Mouse (Mus musculus) heart, embryonic 16.5 days (tissue): ENCODE results near the gene Dthd1. TPM values are rescaled to one million over a fixed set of nuclear protein-coding genes. Genes with fewer than 3 reads are reported as not detected.

Experiments used
- ATAC-seq: fragments of 200-750 bp; cut with Nextera tagmentation; replicated peaks from 2 replicates; pipeline ENCODE4 v1.8.0; 2017; ENCODE audit warnings: moderate number of reproducible peaks; ENCODE audit not compliant: insufficient read depth, low FRiP score; ENCODE audit errors: extremely low read depth
- H3K27ac ChIP-seq: fragments of 300-500 bp; sonication (generic); 2 replicates; pipeline ENCODE4 v1.5.1; 2014; ENCODE audit warnings: mild to moderate bottlenecking, low read length, control low read depth, moderate library complexity
- H3K27me3 ChIP-seq: fragments of 300-500 bp; sonication (generic); 2 replicates; pipeline ENCODE4 v1.6.1; 2014; ENCODE audit warnings: low read length, mixed read lengths; ENCODE audit not compliant: control insufficient read depth, insufficient read depth
- H3K36me3 ChIP-seq: fragments of 300-500 bp; sonication (generic); 2 replicates; pipeline ENCODE4 v1.6.1; 2014; ENCODE audit not compliant: control insufficient read depth, insufficient read depth
- H3K4me1 ChIP-seq: fragments of 300-500 bp; sonication (generic); 2 replicates; pipeline ENCODE4 v1.6.1; 2014; ENCODE audit warnings: low read length, mixed read lengths; ENCODE audit not compliant: control insufficient read depth, insufficient read depth
- H3K4me2 ChIP-seq: fragments of 300-500 bp; sonication (generic); 2 replicates; pipeline ENCODE4 v1.6.1; 2014; ENCODE audit warnings: low read depth, mild to moderate bottlenecking, control low read depth, low read length
- H3K4me3 ChIP-seq: fragments of 300-500 bp; sonication (generic); 2 replicates; pipeline ENCODE4 v1.5.1; 2014; ENCODE audit warnings: mild to moderate bottlenecking, control low read depth, low read length
- H3K9ac ChIP-seq: fragments of 300-500 bp; sonication (generic); 2 replicates; pipeline ENCODE4 v1.6.1; 2014; ENCODE audit warnings: low read length, control low read depth
- H3K9me3 ChIP-seq: fragments of 300-500 bp; sonication (generic); replicated peaks from 2 replicates; pipeline ENCODE4 v1.6.1; 2016; ENCODE audit warnings: low read length; ENCODE audit not compliant: control insufficient read depth
- WGBS: fragments of 180-500 bp; shearing (Covaris S2); extraction: QIAGEN DNeasy Blood & Tissue Kit; methylation state at CpG from one replicate; pipeline ENCODE4 v1.1.7; 2014; 5-methylcytosine and 5-hydroxymethylcytosine counted together
- polyA plus RNA-seq: library from polyadenylated mRNA; unstranded; fragments of >200 nt; fragmentation: Nextera tagmentation; extraction: Ambion mirVana; gene quantifications from 2 replicates; pipeline ENCODE4 v1.2.1, GENCODE M21; 2015

The Dthd1 gene
- polyA plus RNA-seq, 1 experiment from 2014 or later = 0.11 TPM

GRCm38 (mm10) chr5:62790921-62791564 lies 22.6 kb upstream of the Dthd1 start:
- Histone ChIP-seq H3K4me1 (no peaks in the 10 kb centered on the region), H3K27ac (no peak overlapping the region), H3K27me3 (no peaks in the 10 kb centered on the region), H3K4me2 (no peak overlapping the region), H3K4me3 (no peak overlapping the region), H3K9ac (no peak overlapping the region), H3K36me3 (no peaks in the 10 kb centered on the region), H3K9me3 (no peaks in the 10 kb centered on the region)
- 85% methylated on average over 5 of the region's 5 CpGs for WGBS
- ATAC-seq = no peak

GRCm38 (mm10) chr5:62792776-62793175 lies 20.8 kb upstream of the Dthd1 start:
- WGBS = 70% methylated on average over 1 of the region's 1 CpGs
- H3K9me3 ChIP-seq = no peaks in the 10 kb centered on the region
- H3K27me3 ChIP-seq = no peaks in the 10 kb centered on the region
- no peak overlapping the region for H3K4me3 ChIP-seq
- H3K36me3 ChIP-seq = no peaks in the 10 kb centered on the region
- H3K9ac ChIP-seq = no peak overlapping the region
- ATAC-seq = no peak
- no peaks in the 10 kb centered on the region for H3K4me1 ChIP-seq
- H3K4me2 ChIP-seq = no peak overlapping the region
- no peak overlapping the region for H3K27ac ChIP-seq

- no peaks in the 10 kb centered on the region for H3K36me3 ChIP-seq
- 49% methylated on average over 1 of the region's 1 CpGs for WGBS
Observed at GRCm38 (mm10) chr5:62814072-62814414, 420 bp downstream of the Dthd1 start.

GRCm38 (mm10) chr5:62815741-62816140 lies 2.1 kb downstream of the Dthd1 start:
- ATAC-seq = no peak
- 63% methylated on average over 1 of the region's 1 CpGs for WGBS
- no peak overlapping the region for H3K4me2 ChIP-seq

More at GRCm38 (mm10) chr5:62814072-62814414, 420 bp downstream of the Dthd1 start:
- Histone ChIP-seq H3K4me3 (no peak overlapping the region), H3K27ac (no peak overlapping the region), H3K4me1 (no peaks in the 10 kb centered on the region), H3K4me2 (no peak overlapping the region), H3K9ac (no peak overlapping the region), H3K9me3 (no peaks in the 10 kb centered on the region), H3K27me3 (no peaks in the 10 kb centered on the region)
- ATAC-seq = no peak

GRCm38 (mm10) chr5:62819567-62819966 lies 5.9 kb downstream of the Dthd1 start:
- ATAC-seq = no peak
- Histone ChIP-seq H3K9ac (no peak overlapping the region), H3K9me3 (no peaks in the 10 kb centered on the region), H3K4me2 (no peak overlapping the region), H3K27me3 (no peaks in the 10 kb centered on the region), H3K27ac (no peak overlapping the region), H3K4me1 (no peaks in the 10 kb centered on the region), H3K4me3 (no peak overlapping the region), H3K36me3 (no peaks in the 10 kb centered on the region)
- WGBS = 68% methylated on average over 2 of the region's 2 CpGs

More at GRCm38 (mm10) chr5:62815741-62816140, 2.1 kb downstream of the Dthd1 start:
- Histone ChIP-seq H3K27ac (no peak overlapping the region), H3K4me1 (no peaks in the 10 kb centered on the region), H3K9me3 (no peaks in the 10 kb centered on the region), H3K4me3 (no peak overlapping the region), H3K27me3 (no peaks in the 10 kb centered on the region), H3K9ac (no peak overlapping the region), H3K36me3 (no peaks in the 10 kb centered on the region)

GRCm38 (mm10) chr5:62820363-62821271 lies 7.0 kb downstream of the Dthd1 start:
- WGBS = 66% methylated on average over 8 of the region's 8 CpGs
- no peak overlapping the region for H3K27ac ChIP-seq
- H3K27me3 ChIP-seq = no peaks in the 10 kb centered on the region
- no peak overlapping the region for H3K4me3 ChIP-seq
- no peak overlapping the region for H3K4me2 ChIP-seq
- no peak for ATAC-seq
- H3K4me1 ChIP-seq = no peaks in the 10 kb centered on the region
- H3K9ac ChIP-seq = no peak overlapping the region
- H3K36me3 ChIP-seq = no peaks in the 10 kb centered on the region
- no peaks in the 10 kb centered on the region for H3K9me3 ChIP-seq

GRCm38 (mm10) chr5:62842955-62843730 lies 29.5 kb downstream of the Dthd1 start:
- 85% methylated on average over 3 of the region's 3 CpGs for WGBS
- H3K27ac ChIP-seq = no peak overlapping the region
- H3K4me2 ChIP-seq = no peak overlapping the region
- H3K4me3 ChIP-seq = no peak overlapping the region
- no peak for ATAC-seq
- no peaks in the 10 kb centered on the region for H3K4me1 ChIP-seq
- no peak overlapping the region for H3K9ac ChIP-seq
- no peaks in the 10 kb centered on the region for H3K36me3 ChIP-seq
- H3K9me3 ChIP-seq = no peaks in the 10 kb centered on the region
- no peaks in the 10 kb centered on the region for H3K27me3 ChIP-seq

- H3K4me2 ChIP-seq = no peak overlapping the region
- no peaks in the 10 kb centered on the region for H3K27me3 ChIP-seq
- 74% methylated on average over 6 of the region's 6 CpGs for WGBS
- no peak overlapping the region for H3K27ac ChIP-seq
- no peaks in the 10 kb centered on the region for H3K9me3 ChIP-seq
- H3K4me3 ChIP-seq = no peak overlapping the region
- no peaks in the 10 kb centered on the region for H3K36me3 ChIP-seq
- no peak overlapping the region for H3K9ac ChIP-seq
- no peaks in the 10 kb centered on the region for H3K4me1 ChIP-seq
- no peak for ATAC-seq
Observed at GRCm38 (mm10) chr5:62846571-62847131, 33.0 kb downstream of the Dthd1 start.
